Mouse (Mus musculus) right cerebral cortex, adult 2 months (tissue): Measurements from ENCODE around the gene Pif1.

Source experiments
- DNase-seq, 2 experiments: peaks; one replicate each; pipeline ENCODE4 v3.0.0; 2021 to 2022; ENCODE audit warnings: low spot score in 2 of 2

The Pif1 gene

GRCm38 (mm10) chr9:65635766-65636165, 48.8 kb downstream of the Pif1 start:
- no peak for DNase-seq

- DNase-seq: no peak
Measured at GRCm38 (mm10) chr9:65636926-65637325, 50.0 kb downstream of the Pif1 start.

GRCm38 (mm10) chr9:65639065-65639464, 52.1 kb downstream of the Pif1 start:
- no peak for DNase-seq

- DNase-seq: no peak
Measured at GRCm38 (mm10) chr9:65640838-65641410, 54.0 kb downstream of the Pif1 start.

- DNase-seq: no peak
Measured at GRCm38 (mm10) chr9:65641446-65642052, 54.6 kb downstream of the Pif1 start.

- DNase-seq: no peak
Measured at GRCm38 (mm10) chr9:65642546-65642945, 55.6 kb downstream of the Pif1 start.

GRCm38 (mm10) chr9:65644960-65645359, 58.0 kb downstream of the Pif1 start:
- no peak for DNase-seq
